Mouse (Mus musculus): Measurements from ENCODE around the gene Nat8f2. TPM values are rescaled to one million over a fixed set of nuclear protein-coding genes. Genes with fewer than 3 reads are reported as not detected.
A peak's percentile ranks its signal among the peaks of the same experiment; 100 is the strongest.
"Not testable (repeated sequence)": the region's sequence is repeated elsewhere in the genome, so short reads cannot be mapped to it uniquely, and the experiment has no call there.

Nat8f2 gene
- total RNA-seq, 4 experiments from 2014 or later = 0.06 to 0.09 TPM; not detected in 2

GRCm38 (mm10) chr6:85864900-85865639 is 3.9 kb downstream of the Nat8f2 start:
- DNase-seq (ENCODE audit: low spot score) = not testable (repeated sequence)

- no peak for DNase-seq (ENCODE audit: low spot score)
Measured at GRCm38 (mm10) chr6:85863840-85864239, 5.1 kb downstream of the Nat8f2 start.

DNA sequence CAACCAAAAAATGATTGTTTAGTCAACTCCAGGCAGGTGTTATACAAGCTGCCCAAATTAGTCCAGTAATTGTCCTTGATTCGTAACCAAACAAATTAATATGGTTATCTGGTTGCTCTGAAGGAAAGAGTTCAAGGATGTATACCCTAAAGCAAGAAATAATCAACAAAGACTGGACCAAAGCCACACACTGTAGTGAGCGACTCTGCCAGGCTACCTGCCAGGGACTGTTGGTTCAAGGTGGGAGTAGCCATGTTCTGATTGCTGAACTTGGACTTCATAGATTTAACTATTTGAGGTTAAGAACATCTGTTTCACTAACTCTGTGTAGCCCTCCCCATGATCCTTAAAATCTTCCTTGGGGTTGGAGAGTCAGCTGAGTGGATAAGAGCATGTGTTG is 5.8 kb downstream of the Nat8f2 start:
- no peak for DNase-seq (ENCODE audit: low spot score)

GRCm38 (mm10) chr6:85862565-85862964 is 6.4 kb downstream of the Nat8f2 start:
- no peak for DNase-seq (ENCODE audit: low spot score)

DNA sequence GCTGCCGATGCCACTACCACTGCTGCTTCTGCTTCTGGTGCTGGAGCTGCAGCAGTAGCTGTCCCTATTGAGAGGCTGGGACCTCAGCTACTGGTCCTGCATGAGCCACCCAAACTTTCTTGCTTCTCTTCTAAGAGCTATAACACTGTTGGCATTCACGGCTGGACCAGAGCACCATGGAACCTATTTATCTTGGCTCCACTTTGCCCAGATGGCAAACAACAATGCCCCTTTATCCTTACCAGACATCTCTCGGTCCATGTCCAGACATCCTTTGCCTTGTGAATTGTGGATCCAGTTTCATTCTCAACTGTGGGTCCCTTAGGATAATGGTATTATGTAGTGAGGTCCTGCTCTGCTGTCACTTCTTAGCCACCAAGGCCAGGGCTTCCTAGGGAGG is 7.7 kb downstream of the Nat8f2 start:
- DNase-seq (ENCODE audit: low spot score) = no peak

DNA sequence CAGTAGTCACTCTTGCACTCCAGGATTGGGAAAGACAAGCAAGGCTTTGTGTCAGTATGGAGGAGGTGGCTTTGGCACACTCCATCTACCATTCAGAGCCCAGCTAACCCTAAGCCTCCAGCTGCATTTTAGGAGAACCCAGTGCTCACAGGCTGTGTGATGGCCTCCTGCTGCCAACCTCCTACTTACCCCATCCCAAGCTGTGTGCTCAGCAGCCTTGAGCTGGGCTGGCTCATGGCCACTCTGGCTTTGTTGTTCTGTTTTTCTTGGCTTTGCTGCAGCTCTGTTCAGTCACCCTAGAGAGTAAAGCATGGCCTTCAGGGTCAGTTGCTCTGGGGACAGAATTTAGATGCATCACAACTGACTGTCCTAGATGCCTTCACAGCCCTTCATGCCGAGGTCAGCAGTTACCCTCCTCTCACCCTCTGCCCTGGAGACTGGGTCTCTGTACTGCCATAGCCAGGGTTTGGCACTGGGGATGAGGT is 12.7 kb downstream of the Nat8f2 start:
- peak; percentile 52 for DNase-seq (ENCODE audit: low spot score)

DNA sequence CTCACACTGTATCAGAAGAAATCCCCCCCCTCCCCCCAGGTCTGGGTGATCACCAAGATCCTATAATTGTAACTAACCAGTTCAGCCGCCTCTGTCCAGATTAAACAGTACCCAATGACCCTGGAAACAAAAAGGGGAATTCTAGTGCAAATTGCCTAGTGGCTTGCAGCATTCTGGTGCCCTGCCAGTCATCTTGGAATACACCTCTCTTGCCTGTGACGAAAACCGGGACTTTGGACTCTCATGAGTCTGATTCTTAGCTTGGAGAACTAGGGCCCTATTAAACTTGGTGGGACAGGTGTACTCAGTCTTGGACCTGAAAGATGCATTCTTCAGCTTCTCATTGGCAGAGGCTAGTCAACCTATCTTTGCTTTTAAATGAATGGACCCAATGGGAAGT is 15.5 kb downstream of the Nat8f2 start:
- no peak for DNase-seq (ENCODE audit: low spot score)

DNA sequence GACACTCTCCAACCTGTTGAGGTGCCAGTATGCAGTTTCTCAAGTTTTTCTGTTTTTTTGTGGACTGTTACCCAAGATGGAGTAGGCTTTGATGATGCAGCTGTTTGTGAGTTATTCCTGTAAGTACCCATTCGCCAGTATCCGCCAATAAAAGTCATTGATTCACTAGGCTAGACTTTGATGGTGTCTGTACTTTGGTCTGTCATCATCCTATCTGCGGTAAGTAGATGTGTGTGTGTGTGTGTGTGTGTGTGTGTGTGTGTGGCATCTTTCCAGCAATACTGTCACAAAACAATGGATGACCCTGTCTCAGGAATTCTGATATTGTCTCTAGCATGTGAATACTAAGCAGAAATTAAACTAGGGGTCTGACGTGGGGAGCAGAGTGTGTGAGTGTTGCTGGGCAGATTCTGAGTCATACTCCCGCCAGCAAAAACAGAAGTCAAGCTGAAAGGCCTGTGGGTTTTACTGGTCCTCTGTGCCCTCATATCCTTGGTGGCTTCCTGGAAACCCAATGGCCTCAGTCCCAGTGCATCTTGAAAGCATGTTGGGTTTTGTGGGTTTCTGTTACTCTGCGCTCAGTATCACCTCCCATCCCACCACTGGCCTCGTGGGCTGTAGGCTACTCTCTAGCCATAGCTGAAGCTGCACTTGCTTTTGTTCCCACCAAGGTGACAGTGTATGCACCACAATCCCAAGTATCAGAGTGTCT is 17.7 kb downstream of the Nat8f2 start:
- no peak for DNase-seq (ENCODE audit: low spot score)

- no peak for DNase-seq (ENCODE audit: low spot score)
Measured at GRCm38 (mm10) chr6:85849240-85849639, 19.7 kb downstream of the Nat8f2 start.

- no peak for DNase-seq (ENCODE audit: low spot score)
Measured at GRCm38 (mm10) chr6:85848140-85848539, 20.8 kb downstream of the Nat8f2 start.

GRCm38 (mm10) chr6:85846921-85847320 is 22.0 kb downstream of the Nat8f2 start:
- no peak for DNase-seq (ENCODE audit: low spot score)

DNA sequence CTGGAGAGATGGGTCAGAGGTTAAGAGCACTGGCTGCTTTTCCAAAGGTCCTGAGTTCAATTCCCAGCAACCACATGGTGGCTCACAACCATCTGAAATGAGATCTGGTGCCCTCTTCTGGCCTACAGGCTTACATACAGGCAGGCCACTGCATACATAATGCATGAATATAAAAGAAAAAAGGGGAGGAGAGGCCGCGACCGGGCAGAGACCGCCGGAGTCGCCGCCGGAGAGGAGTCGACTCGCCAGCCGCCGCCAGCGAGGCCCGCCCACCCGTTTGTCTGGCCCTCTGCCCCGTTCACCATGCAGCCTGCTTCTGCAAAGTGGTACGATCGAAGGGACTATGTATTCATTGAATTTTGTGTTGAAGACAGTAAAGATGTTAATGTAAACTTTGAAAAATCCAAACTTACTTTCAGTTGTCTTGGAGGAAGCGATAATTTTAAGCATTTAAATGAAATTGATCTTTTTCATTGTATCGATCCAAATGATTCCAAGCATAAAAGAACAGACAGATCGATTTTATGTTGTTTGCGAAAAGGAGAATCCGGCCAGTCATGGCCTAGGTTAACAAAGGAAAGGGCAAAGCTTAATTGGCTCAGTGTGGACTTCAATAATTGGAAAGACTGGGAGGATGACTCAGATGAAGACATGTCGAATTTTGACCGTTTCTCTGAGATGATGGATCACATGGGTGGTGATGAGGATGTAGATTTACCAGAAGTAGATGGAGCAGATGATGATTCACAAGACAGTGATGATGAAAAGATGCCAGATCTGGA is 25.1 kb downstream of the Nat8f2 start:
- not testable (repeated sequence) for DNase-seq (ENCODE audit: low spot score)

- no peak for DNase-seq (ENCODE audit: low spot score)
Measured at GRCm38 (mm10) chr6:85839982-85840381, 29.0 kb downstream of the Nat8f2 start.

- no peak for DNase-seq (ENCODE audit: low spot score)
Measured at GRCm38 (mm10) chr6:85838674-85839073, 30.3 kb downstream of the Nat8f2 start.

GRCm38 (mm10) chr6:85837307-85837706 is 31.7 kb downstream of the Nat8f2 start:
- DNase-seq (ENCODE audit: low spot score) = not testable (repeated sequence)

DNA sequence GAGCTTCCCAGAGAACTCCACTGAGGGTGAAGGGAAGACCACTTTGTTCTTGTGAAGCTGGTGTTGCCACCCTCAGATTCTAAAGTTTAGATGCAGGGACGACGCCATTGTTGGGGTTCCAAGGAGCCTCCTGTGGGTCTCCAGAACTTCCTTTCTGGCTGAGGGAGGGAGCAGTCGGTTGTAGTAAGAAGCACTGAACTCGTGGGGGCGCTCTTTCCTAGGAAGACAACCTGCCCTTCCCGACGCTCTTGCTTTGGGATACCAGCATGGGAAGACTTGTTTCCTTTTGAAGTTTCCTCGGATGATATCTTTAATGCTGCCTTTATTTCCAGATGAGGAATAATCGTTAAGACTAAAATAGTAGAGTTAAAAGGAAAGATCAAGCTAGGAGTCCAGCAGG is 32.1 kb downstream of the Nat8f2 start:
- peak; percentile 47 for DNase-seq (ENCODE audit: low spot score)

DNA sequence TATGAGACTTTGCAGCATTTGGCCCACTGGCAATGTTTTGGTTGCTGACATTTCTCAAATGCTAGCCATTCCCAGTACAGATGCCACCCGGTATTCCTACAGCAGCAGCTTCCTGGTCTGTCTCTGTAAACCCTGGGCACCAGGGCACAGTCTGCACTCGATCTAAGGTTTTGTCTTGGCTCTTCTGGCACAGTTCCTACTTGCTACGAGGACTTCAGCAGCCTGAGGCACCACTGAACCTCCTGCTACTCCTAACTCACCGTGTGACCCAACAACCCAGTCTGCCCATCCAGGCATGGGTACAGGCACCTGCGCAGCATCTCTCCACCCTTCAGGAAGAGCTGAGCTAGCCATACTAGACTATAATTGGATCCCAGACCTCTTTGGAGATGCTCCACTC is 32.9 kb downstream of the Nat8f2 start:
- not testable (repeated sequence) for DNase-seq (ENCODE audit: low spot score)

DNA sequence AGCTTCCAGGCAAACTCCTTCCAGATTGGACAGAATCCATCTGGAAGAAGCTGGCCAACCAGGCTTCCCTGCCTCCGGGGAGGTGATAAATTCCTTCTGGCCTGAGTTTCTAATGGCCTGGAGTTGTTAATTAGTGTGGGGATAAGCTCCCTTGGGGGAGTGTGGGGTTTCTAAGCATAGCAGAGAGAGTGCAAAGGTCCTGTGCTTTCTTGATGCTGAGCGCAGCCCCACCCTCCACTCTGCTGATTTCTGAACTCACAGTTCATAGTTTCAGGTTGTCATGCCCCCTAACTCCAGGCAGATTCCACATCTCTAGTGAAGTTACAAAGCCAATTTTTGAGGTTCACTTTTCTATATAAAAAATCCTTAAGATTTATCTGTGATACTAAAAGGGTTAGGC is 33.9 kb downstream of the Nat8f2 start:
- not testable (repeated sequence) for DNase-seq (ENCODE audit: low spot score)

DNA sequence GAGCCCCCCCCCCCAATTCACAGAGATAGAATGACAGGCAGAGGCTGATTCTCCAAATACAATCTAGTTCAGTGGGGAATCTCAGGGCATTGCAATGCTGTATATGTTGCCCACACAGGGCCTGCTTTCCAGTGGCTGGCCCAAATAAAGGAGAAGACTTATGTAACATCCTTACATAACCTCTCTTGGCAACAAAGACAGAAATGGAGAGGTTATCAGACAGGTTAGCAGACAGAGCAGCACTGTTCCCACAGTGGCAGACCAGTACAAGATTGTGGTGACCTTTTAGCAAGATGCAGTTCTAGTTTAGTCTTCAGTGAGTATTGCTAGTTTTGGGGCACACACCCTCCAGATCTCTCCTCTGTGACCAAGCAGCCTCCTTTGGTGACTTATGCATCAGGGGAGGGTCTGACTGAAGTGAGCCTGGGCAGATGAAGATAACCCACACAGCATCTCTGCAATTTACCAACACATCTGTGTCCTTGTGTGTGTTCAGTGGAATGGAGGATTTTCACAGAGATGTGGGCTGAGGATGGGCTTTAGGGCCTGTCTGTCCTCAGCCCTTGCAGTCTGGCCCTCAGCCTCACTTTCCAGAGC is 34.4 kb downstream of the Nat8f2 start:
- DNase-seq (ENCODE audit: low spot score) = peak; percentile 23

- DNase-seq (ENCODE audit: low spot score) = no peak
Measured at GRCm38 (mm10) chr6:85831796-85832321, 37.1 kb downstream of the Nat8f2 start, which contains the start of gene Nat8. Gene Nat8, minus strand, starts transcription at chr6:85832082.

DNA sequence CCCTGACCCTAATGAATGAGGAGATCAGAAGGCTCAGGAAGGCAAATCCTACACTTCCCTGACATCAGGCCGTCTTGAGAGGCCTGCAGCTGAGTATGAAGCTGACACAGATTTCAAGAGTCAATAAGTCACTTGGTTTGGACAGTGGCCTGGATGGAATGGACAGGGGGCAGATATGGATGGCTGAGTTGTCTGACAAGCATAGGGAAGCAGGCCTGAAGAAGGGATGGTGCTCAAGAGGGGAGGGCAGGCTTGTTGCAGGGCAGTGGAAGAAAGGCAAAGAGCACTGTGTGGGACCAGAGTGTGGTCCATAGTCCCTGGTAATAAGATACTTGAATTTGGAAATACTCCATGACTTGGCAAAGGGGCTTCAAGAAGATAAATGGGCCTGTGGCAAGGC is 39.5 kb downstream of the Nat8f2 start:
- no peak for DNase-seq (ENCODE audit: low spot score)

All from heart, adult 8-10 months (tissue).